Mouse (Mus musculus): ENCODE results near the gene Tmem63c. TPM values are rescaled to one million over a fixed set of nuclear protein-coding genes. Genes with fewer than 3 reads are reported as not detected.

The Tmem63c gene
- total and polyA plus RNA-seq, 2 experiments from 2014 or later: 8.5 to 21.8 TPM

- ATAC-seq: no peak
- Histone ChIP-seq H3K27me3 (ENCODE audit: insufficient read depth, low read length) (no peaks in the 10 kb centered on the region), H3K27ac (ENCODE audit: low read depth, low read length) (no peak overlapping the region), H3K36me3 (ENCODE audit: insufficient read depth) (no peaks in the 10 kb centered on the region), H3K9ac (no peak overlapping the region), H3K4me2 (ENCODE audit: low read depth) (no peak overlapping the region), H3K4me3 (ENCODE audit: low read depth, low read length) (no peak overlapping the region), H3K4me1 (ENCODE audit: insufficient read depth) (0 out of 2 replicates have a peak, but pooled peaks cover 11% of the 10 kb centered on the region), H3K9me3 (ENCODE audit: low read length) (no peaks in the 10 kb centered on the region)
- DNase-seq: no peak
- WGBS: 73% methylated on average over 5 of the region's 5 CpGs
- no peak for TF ChIP-seq CTCF (IDR thresholded peaks at IDR 0.05; ENCODE audit: low read depth)
These were observed 8.3 kb downstream of the Tmem63c start for GRCm38 (mm10) chr12:87029251-87029976.

DNA sequence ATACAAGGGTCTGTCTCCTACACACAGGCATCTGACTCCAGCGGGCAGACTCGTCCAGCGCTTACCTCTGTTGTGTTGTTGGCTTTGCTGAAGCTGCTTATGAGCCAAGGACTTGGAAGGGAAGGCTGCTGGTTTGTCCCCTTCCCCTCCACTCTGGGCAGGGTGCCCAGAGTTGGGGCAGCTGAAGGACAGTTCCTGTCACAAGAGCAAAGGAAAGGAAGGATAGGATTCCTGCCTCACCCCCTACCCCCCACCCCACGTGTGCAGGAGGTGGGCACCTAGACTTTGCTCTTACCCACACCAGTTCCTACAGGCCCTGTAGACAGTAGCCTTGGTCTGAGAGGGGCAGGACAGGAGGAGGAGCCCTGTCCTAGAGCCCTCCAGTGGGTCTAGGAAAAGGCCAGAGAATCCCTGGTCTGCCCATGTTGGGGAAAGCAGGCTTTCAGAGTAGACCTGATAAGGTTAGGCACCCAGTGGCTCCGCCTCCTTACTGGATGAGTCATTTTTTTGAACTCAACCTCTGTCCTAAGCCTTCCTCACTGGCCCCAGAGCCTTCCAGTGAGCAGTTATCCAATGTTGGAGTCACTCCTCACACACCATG is 10.1 kb downstream of the Tmem63c start:
- WGBS: 68% methylated on average over 5 of the region's 5 CpGs
- ATAC-seq: no peak

GRCm38 (mm10) chr12:87036631-87037030 is 15.5 kb downstream of the Tmem63c start:
- Histone ChIP-seq H3K4me2 (ENCODE audit: low read depth) (no peak overlapping the region), H3K27me3 (ENCODE audit: insufficient read depth, low read length) (no peaks in the 10 kb centered on the region), H3K9ac (no peak overlapping the region), H3K4me3 (ENCODE audit: low read depth, low read length) (no peak overlapping the region), H3K27ac (ENCODE audit: low read depth, low read length) (no peak overlapping the region), H3K9me3 (ENCODE audit: low read length) (no peaks in the 10 kb centered on the region), H3K36me3 (ENCODE audit: insufficient read depth) (no peaks in the 10 kb centered on the region), H3K4me1 (ENCODE audit: insufficient read depth) (no peaks in the 10 kb centered on the region)
- no peak for DNase-seq
- 95% methylated on average over 7 of the region's 7 CpGs for WGBS
- ATAC-seq: no peak
- TF ChIP-seq CTCF (IDR thresholded peaks at IDR 0.05; ENCODE audit: low read depth): no peak

More for the DNA sequence above, 10.1 kb downstream of the Tmem63c start:
- TF ChIP-seq CTCF (IDR thresholded peaks at IDR 0.05; ENCODE audit: low read depth): no peak
- no peak overlapping the region for H3K27ac ChIP-seq (ENCODE audit: low read depth, low read length)
- H3K27me3 ChIP-seq (ENCODE audit: insufficient read depth, low read length): no peaks in the 10 kb centered on the region
- 0 out of 2 replicates have a peak, but pooled peaks cover 11% of the 10 kb centered on the region for H3K4me1 ChIP-seq (ENCODE audit: insufficient read depth)
- H3K4me3 ChIP-seq (ENCODE audit: low read depth, low read length): no peak overlapping the region
- no peaks in the 10 kb centered on the region for H3K36me3 ChIP-seq (ENCODE audit: insufficient read depth)
- H3K9ac ChIP-seq: no peak overlapping the region
- no peaks in the 10 kb centered on the region for H3K9me3 ChIP-seq (ENCODE audit: low read length)
- DNase-seq: no peak
- no peak overlapping the region for H3K4me2 ChIP-seq (ENCODE audit: low read depth)

DNA sequence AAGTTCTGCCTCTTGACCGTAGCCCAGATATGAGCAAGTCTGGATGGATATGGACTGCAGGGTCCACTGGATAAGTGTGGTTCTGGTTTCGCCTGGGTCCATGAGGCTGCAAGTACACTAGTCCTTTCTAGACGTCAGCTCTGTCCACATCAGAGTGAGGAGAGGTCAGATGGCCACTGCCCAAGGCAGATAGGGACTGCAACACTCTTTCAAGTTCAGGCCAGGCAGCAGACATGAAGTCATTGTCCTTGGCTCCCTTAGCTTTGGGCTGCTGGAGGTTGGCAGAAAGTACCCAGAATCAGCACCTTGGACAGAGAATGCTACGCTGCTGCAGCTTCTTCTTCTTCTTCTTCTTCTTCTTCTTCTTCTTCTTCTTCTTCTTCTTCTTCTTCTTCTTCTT is 19.0 kb downstream of the Tmem63c start:
- no peak overlapping the region for H3K27ac ChIP-seq (ENCODE audit: low read depth, low read length)
- H3K9ac ChIP-seq: no peak overlapping the region
- no peaks in the 10 kb centered on the region for H3K9me3 ChIP-seq (ENCODE audit: low read length)
- H3K4me3 ChIP-seq (ENCODE audit: low read depth, low read length): no peak overlapping the region
- WGBS: 74% methylated on average over 4 of the region's 4 CpGs
- H3K4me1 ChIP-seq (ENCODE audit: insufficient read depth): peaks cover 16% of the 10 kb centered on the region
- H3K27me3 ChIP-seq (ENCODE audit: insufficient read depth, low read length): no peaks in the 10 kb centered on the region
- no peak overlapping the region for H3K4me2 ChIP-seq (ENCODE audit: low read depth)
- DNase-seq (no peak), ATAC-seq (no peak)
- H3K36me3 ChIP-seq (ENCODE audit: insufficient read depth): no peaks in the 10 kb centered on the region
- TF ChIP-seq CTCF (IDR thresholded peaks at IDR 0.05; ENCODE audit: low read depth): no peak

- H3K27ac ChIP-seq (ENCODE audit: low read depth, low read length): 0 out of 2 replicates have a peak overlapping the region, but pooled peaks have one; percentile 50
- no peaks in the 10 kb centered on the region for H3K9me3 ChIP-seq (ENCODE audit: low read length)
- peaks cover 16% of the 10 kb centered on the region for H3K4me1 ChIP-seq (ENCODE audit: insufficient read depth)
- no peaks in the 10 kb centered on the region for H3K27me3 ChIP-seq (ENCODE audit: insufficient read depth, low read length)
- H3K36me3 ChIP-seq (ENCODE audit: insufficient read depth): no peaks in the 10 kb centered on the region
- H3K4me2 ChIP-seq (ENCODE audit: low read depth): no peak overlapping the region
- ATAC-seq (peak; percentile 36; the same call in 1 of the 2 replicates), DNase-seq (peak; percentile 48)
- TF ChIP-seq CTCF (IDR thresholded peaks at IDR 0.05; ENCODE audit: low read depth): no peak
- H3K4me3 ChIP-seq (ENCODE audit: low read depth, low read length): no peak overlapping the region
- no peak overlapping the region for H3K9ac ChIP-seq
- WGBS: 61% methylated on average over 7 of the region's 7 CpGs
These were observed 19.7 kb downstream of the Tmem63c start for GRCm38 (mm10) chr12:87040857-87041256.

DNA sequence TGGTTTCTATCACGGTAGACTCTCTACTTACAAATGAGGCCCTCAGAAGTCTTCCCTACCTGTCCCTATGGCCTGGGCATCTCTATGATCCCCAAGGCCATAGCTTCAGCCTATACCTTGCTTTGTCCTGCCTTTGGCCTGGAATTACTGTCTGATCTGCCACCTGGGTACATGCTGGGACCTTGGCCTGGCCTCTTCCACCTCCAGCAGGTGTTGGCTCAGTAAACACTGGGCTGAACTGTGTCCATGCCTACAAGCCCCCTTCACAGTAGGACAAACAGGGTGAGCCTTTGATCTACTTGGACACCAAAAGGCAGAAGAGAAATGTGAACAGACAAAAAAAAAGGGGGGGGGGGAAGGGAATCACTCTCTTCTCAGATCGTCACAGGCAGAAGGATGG is 21.3 kb downstream of the Tmem63c start:
- no peaks in the 10 kb centered on the region for H3K36me3 ChIP-seq (ENCODE audit: insufficient read depth)
- ATAC-seq (no peak), DNase-seq (no peak)
- 63% methylated on average over 2 of the region's 2 CpGs for WGBS
- TF ChIP-seq CTCF (IDR thresholded peaks at IDR 0.05; ENCODE audit: low read depth): no peak
- peak overlapping the region; percentile 15; the same call in 1 of the 2 replicates for H3K27ac ChIP-seq (ENCODE audit: low read depth, low read length)
- H3K27me3 ChIP-seq (ENCODE audit: insufficient read depth, low read length): no peaks in the 10 kb centered on the region
- H3K9me3 ChIP-seq (ENCODE audit: low read length): no peaks in the 10 kb centered on the region
- no peak overlapping the region for H3K4me3 ChIP-seq (ENCODE audit: low read depth, low read length)
- peaks cover 16% of the 10 kb centered on the region for H3K4me1 ChIP-seq (ENCODE audit: insufficient read depth)
- no peak overlapping the region for H3K9ac ChIP-seq
- H3K4me2 ChIP-seq (ENCODE audit: low read depth): no peak overlapping the region

GRCm38 (mm10) chr12:87043221-87043620 is 22.1 kb downstream of the Tmem63c start:
- 40% methylated on average over 7 of the region's 7 CpGs for WGBS
- peak overlapping the region; percentile 54; the same call in 1 of the 2 replicates for H3K27ac ChIP-seq (ENCODE audit: low read depth, low read length)
- H3K9me3 ChIP-seq (ENCODE audit: low read length): no peaks in the 10 kb centered on the region

More at GRCm38 (mm10) chr12:87043221-87043620, 22.1 kb downstream of the Tmem63c start:
- H3K4me2 ChIP-seq (ENCODE audit: low read depth): no peak overlapping the region
- peak; percentile 72 for DNase-seq
- peaks cover 16% of the 10 kb centered on the region for H3K4me1 ChIP-seq (ENCODE audit: insufficient read depth)
- no peak overlapping the region for H3K4me3 ChIP-seq (ENCODE audit: low read depth, low read length)
- no peaks in the 10 kb centered on the region for H3K36me3 ChIP-seq (ENCODE audit: insufficient read depth)
- no peak for TF ChIP-seq CTCF (IDR thresholded peaks at IDR 0.05; ENCODE audit: low read depth)
- peak; percentile 72 for ATAC-seq
- no peaks in the 10 kb centered on the region for H3K27me3 ChIP-seq (ENCODE audit: insufficient read depth, low read length)
- no peak overlapping the region for H3K9ac ChIP-seq
